Mouse (Mus musculus): ENCODE measurements at regions not wholly inside any gene's neighbourhood (a gene's known extent, or its start where the extent isn't known, plus 50 kb on each side); places are given as distances from the start of the nearest gene placed in this dataset.

DNA sequence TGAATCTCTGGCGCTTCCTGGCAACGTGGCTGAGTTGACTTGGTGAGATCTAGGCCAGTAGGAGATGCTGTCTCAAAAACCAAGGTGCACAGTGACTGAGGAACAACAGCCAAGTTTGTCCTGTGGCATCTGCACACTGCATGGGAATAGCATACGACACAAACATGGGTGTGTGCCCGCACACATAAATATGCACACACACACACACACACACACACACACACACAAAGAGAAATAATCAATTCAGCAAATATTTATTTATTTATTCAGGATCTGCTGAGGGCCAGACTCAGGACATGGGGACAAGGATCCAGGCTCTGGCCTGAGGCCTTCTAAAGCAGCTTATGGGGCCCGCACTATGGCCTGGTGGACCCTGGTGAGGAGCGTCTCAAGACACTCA lies 65.4 kb downstream of the Syf2 start:
- TF ChIP-seq CTCF (IDR thresholded peaks at IDR 0.05; ENCODE audit: extremely low read depth, insufficient read depth, low read length) (no peak), POLR2A (IDR thresholded peaks at IDR 0.05; ENCODE audit: extremely low read depth, insufficient read depth, low read length) (no peak)
